Mouse (Mus musculus): ENCODE results near the gene Slc38a10.

Gene Slc38a10

DNA sequence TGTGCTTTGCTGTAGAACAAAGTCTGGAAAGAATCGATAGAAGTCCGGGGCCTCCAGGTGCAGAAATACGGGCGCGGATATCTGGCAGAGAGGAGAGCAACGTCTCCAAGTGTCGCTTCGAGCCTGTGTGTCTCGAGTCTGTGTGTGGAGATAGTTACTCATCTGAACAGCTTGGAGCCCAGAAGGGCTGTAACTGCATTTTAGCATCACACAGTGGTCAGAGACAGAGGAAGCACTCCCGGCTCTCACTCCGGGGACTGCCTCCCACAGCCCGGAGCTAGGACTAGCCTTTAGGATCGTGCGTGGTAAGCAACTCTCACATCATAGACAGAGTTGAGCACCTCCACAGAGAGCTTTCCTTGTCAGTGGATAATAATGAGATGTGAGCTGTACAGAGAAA lies 22.1 kb upstream of the Slc38a10 start:
- DNase-seq = no peak

DNA sequence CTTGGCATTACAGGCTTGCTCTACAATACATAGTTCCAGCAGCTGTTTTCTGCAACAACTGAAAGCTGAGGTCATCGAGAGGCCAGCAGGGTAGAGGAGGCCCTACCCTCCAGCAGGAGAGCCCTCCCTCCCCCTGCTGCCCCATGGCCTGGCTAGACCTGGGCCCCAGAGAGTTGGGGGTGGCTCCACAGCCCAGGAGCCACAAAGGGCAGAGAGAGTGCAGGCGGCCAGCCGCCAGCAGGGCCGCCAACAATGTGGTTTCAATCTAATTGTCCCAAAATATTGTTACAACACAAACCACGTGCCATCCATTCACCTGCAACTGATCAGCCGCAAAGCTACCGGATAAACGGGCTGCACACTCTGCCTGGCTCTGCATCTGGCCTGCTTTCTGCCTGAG lies 20.0 kb upstream of the Slc38a10 start:
- no peak for DNase-seq

DNA sequence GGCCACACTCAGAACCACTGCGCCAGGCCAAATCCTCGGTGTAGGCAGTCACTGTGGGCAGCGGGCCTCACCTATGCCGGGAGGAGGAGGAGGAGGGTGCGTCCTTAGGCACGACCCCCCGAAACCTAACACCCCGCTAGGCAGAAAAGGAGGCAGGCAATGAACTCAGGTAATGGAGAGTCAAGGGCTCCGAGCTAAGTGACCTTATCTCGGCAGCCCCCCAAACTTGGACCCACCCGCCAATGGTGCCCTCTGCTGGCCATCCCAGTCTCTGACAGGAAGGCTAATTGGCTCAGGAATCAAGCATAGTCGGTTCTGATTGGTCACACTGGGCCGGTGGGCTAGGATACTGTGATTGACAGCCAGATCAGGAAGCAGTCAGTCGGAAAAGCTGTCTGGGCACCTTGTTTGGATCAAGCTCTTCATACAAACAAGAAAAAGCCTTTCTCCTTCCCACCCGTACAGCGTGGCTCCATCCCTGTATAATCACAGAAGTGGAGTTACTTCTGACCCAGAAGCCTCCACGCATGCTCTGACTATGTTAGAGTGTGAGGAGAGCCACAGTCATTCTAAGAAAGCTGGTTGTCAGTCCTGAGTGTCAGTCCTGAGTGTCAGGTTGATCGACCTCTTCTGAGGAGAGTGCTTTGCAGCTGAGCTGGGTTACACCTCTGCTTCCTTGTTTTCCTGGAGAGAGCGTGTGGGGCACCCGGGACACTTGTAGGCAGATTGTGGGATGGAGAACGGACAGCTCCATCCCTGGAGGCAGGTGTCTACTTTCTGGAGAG lies 18.3 kb upstream of the Slc38a10 start:
- peak; percentile 70 for DNase-seq

DNA sequence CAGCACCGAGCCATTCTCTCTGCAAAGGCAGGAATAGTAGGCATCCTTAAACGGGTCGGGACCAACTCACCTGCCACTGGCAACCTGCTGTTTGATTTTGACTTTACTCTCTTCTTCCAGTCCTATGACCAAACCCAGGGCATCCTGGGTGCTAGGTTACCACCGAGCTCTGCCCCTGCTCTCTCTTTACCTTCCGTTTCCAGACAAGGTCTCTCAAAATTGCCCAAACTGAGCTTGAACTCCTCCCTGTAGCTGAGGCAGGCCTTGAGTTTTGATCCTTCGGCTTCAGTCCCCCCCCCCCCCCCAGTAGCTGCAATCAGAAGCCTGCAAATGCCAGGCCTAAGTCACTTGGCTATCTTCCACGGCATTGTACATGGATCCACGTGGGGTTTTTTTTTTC lies 17.4 kb upstream of the Slc38a10 start:
- no peak for DNase-seq

DNA sequence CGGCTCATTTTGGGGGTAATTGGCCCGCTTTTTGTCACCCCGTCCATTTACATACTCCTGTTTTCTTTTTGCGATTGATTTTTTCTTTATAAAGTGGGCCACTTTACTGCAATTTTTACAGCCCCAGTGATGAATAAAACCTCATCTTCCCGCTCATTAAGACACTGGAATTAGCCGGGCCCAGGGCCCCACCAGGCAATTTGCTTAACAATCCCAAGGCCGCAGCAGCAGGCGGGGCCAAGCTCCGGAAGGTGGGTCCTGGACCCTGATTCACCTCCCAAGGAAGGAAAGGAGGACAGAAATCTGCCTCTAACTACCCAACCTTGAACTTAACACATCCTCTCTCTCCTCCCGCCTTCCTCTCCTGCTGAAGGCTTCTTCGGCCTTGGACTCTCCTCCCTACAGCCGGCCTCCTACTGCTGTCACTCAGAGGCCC lies 16.8 kb upstream of the Slc38a10 start:
- no peak for DNase-seq

DNA sequence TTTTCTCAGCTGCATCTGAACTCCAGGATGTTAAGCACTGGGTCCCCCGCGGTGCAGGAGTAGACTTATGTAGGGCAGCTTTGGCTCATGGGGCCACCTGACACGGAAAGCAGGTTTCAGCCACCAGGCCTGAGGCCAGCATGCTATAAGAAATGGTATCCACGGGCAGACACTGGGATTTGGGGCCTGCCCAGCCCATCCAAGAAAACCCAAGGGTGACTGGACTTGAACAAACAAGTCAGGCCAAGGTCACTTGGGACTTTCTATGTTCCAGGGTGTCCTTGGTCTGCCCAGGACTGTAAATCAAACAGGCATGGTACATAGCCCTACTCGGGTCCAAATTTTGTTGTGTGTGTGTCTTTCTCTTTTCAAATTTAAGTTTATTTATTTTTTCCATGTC lies 15.9 kb upstream of the Slc38a10 start:
- DNase-seq = no peak

DNA sequence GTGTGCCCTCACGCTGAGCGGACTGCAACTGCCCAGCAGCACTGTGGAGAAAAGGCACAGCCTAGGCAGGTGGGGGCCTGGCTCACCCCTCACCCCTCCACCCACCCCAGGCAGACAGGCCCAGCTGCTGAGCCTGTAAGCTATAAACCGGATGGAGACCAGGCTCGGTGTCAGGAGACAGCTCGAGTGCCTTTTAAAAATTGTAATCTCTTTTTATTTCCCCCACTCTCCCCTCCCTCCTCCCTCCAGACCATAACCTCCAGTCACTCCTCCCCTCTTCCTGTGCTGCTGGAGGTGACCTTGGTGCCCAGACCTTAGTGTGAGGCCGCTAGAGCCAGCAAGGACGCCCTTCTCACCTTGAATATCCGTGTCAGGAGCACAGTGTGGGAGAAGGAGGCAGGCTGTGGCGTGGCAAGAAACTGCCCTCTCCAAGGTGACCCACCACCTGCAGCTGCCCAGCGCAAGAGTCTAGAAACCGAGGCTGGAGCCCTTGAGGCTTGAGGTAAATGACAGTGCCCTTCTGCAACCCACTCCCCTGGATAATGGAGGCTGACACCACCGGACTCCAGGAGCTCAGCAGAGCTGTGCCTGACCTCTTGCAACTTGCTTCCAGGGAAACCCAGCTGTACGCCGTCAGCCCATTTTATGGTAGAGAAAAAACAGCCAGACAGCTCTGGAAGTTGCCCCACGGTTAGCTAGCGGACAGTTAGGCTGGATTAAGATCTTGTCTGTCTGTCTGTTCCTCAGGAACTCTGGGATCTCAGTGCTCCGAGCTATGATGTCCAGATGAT lies 13.5 kb upstream of the Slc38a10 start:
- DNase-seq = no peak

DNA sequence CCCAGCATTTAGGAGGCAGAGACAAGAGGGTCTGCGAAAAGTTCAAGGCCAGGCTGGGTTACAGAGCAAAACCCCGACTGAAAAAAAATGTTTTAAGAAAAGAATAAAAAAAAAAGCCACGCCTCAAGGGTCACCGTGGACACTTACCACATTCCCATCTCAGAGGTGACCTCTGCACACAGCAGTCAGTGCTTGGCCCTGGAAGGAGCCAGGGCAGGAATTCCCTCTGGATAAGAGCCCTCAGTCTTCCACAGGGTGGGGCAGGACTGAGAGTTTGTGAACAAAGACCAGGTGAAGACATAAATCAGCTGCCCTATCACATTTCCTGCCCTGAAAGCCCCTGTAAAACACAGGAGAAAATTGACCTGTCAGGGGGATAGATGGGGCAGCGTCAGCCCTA lies 12.9 kb upstream of the Slc38a10 start:
- DNase-seq = no peak

DNA sequence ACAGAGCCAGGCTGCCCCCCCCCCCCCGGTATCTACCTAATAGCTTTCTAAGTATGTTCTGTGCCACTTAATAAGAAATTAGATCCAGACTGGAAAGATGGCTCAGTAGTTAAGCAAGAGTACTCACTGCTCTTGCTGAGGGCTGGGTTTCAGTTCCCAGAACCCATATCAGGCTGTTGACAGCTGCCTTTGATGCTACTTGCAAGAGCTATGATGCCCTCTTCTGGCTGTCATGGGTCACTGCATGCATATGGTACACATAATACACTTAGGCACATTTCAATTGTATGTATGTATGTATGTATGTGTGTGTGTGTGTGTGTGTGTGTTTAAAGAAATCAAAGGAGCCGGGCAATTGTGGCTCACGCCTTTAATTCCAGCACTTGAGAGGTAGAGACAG lies 12.1 kb upstream of the Slc38a10 start:
- no peak for DNase-seq

DNA sequence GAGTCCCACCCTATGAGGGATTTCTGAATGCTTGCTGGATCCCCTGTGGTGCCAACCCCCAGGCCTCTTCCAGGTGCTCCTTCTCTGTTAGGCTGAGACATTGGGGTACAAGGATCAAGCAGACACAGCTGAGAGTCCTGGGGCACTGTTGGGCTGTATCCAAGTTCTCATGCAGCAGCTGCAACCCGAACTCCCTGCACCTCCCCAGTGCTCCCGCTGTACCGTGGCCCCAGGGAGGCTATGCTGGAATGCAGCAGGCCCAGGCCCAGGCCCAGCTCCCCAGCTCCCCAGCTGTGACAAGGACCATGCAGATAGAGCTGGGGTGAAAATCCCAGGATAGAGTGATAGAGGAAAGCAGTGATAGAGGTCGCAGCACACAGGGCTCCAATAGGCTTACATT lies 10.1 kb upstream of the Slc38a10 start:
- no peak for DNase-seq

DNA sequence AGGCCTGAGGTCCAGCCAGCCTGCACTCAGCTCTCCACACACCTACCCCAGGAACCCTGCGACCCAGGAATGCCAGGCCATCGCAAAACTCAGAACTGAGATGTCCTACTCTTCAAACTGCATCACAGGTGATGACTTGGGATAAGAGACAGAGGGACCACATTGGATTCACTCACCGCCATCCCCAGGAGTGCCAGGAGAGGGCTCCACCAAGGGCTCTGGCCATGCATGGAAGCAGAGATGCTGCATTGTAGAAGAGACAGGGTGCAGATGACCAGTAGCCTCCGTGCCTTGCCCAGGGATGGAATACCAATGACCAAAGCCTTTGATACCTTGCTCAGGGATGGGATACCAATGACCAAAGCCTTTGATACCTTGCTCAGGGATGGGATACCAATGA lies 9.3 kb upstream of the Slc38a10 start:
- no peak for DNase-seq

DNA sequence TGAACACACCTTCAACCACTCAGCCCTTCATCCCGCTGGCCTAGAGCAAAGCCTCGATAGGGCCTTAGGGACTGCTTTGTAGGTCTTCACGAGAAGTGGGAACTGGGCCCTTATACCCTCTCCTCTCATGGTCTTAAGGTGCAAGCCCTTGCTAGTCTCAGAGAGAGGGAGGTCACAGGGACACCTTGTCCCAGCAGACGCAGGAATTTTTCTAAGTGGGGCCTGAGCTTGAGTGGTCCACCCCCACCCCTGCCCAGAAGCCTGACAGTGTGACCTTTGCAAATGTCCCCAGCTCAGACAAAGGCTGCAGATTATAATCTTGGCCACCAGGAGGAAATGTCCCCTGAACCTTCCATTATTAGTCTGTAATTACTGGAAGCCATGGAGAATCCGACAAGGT lies 8.5 kb upstream of the Slc38a10 start:
- no peak for DNase-seq

DNA sequence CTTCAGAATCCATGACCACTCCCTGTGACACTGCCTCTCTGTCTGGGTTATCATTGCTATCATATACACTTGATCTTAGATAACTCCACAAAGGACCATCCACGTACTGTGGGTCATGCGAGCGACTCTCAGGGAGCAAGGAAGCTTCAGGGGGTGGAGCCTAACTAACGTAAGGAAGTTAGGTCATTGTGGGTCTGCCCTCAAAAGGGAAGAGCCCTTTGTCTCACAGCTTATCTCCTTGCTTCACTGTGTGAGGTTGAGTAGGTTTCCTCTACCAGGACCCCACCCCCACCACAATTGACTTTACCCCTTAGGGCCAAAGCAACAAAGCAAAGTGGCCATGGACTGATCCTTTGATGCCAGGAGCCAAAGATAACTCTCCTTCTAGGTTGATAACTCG lies 7.7 kb upstream of the Slc38a10 start:
- no peak for DNase-seq

DNA sequence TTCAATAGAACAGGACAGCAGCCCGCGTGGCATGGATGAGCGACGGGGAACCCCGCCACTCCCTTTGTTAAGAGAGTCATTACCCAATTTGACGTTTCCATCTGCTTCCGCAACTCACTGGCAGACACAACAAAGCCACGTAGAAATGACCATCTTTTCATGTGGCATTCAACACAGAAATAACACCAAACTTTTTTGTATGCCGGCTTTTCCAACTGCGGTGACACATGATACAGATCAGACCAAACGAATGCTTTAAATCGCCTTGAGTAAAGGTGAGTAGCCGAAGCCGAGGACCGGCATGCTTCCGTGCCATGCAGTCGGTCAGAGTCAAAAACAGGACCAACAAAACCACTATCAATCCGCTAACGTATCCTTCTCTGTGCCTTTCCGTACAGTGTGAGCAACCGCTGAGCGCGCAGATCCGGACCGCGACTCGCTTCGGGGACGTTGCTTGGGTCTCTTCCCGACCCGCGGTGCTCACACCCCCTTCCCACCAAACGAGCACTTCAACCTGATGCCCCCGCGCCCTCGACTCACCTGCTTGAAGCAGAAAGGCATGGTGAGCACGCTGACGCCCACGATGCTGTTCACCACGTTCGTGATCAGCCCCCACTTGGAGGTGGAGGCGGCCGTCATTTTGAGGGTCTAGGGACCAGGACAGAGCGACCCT lies 570 bp downstream of the Slc38a10 start:
- DNase-seq = peak; percentile 47

DNA sequence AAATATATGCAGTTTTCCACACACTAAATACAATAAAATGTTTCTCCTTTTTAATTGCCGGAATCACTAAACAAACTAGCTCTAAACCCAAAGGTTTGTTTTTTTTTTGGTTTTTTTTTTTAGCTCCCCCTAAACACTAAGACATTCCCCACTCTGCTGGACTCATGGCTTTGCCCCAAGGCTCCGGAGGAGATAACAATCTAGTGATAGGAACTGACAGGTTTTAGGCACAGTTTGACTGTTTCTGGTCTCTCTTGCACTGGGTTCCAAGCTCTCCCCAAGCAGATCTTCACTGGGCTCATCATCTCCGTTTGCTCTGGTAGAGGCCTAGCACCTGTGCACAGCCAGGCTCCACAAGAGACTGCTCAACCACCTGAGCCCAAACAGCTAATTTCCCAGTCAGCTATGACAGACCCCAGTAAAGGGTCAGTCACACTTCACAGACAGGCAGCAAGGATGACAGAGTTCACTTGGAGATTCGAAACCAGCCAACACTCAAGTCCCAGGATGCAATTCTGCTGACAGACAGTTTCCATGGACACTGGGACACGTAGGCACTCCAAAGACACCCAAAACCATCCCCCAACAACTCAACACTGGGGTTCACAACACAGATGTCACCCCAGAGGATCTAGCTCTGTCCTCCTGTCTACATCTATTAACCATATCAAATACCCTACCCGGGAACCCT lies 1.5 kb downstream of the Slc38a10 start:
- DNase-seq = no peak

DNA sequence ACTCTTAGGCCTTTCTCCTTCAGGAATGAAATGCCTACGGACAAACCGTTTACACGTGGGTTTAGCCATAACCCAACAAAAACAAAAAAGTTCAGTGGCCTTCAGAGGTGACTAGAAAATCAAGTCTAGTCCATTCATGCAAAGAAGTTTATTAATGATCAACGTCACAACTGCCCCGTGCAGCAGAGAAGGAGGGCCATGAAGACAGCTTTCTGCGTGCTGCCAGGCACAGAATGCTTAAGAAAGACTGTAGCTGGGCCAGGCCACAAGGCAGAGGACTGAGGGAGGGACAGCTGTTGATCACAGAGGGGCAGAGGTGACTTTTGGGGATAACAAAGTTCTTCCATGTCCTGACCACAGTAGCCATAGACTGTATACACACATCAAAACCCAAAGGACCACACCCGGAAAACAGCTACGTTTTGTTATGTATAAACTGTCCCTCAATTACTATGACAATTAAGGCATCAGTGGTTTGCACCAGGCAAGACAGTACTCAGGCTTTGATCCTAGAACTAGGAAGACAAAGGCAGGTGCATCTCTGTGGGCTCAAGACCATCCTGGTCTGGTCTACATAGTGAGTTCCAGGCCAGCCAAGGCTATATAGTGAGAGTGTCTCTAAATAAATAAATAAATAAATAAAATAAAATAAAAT lies 2.8 kb downstream of the Slc38a10 start:
- DNase-seq = no peak

DNA sequence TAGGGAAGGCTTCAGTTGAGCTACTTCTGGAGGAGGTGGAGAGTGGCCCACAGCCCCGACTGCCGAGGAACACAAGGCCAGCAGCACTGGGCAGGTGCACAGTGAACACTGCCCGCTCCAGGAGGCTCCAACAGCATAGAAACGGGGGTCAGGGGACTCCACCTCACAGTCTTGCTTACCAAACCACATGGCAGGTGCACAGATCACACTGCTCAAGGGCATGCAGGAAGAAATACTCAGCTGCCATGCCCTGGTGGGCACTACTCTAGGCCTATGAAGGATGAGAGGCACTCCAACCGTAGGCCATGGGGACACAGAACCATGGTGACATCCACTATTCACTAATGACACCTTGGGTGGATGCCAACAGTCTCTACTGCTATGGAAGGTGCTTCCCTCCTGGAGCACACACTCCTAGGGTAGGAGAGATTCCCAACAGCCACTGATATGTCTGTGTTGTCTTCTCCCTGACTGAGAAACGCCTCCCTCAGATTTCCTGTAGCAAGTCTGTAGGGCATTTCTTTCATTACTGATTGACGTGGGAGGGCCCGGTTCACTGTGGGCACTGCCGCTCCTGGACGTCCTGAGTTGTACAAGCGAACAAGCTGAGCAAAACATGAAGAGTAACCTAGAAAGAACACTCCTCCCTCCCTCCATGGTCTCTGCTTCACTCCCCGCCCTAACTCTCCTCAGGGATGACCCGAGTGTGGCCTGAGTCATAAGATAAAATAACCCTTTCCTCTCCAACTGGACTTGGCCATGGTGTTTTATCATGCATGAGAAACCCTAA lies 7.2 kb downstream of the Slc38a10 start:
- DNase-seq = no peak

DNA sequence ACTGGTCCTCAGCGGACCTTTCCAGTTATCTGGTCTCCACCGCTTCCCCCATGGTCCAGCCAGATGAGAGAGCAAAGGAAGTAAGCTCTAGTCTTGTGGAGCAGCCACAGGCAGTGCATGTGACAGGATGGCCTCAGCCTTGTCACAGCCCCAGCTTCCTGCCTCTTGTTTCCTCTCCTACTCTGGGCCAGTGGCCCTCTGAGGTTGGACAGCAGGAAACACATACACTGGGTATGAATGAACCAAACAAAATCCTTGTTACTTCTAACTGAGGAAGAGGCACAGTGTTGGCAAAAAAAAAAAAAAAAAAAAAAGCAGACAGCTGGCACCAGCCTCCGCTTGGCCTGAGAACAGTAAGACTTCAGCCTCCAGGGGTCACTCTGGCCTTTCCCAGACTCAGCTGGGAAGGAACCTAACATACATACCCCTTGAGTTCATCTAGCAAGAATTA lies 8.5 kb downstream of the Slc38a10 start:
- DNase-seq = peak; percentile 19

DNA sequence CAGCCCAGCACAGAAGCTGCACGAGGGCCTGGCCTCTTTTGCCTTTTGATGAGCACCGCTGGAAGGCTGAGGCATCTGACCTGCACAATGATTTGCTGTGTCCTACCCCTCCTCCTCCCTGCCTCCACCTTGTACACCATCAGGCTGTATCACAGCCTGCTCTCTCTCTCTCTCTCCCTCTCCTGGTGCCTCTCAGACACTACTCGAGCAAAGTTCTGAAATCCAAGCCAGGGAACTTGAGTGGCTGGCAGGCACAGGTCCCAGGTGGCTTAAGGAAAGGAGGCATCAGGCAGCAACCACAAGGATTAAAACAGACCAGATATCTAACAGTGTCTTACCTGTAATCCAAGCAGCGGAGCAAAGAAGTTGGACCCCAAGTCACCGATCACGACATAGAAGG lies 10.9 kb downstream of the Slc38a10 start:
- no peak for DNase-seq

DNA sequence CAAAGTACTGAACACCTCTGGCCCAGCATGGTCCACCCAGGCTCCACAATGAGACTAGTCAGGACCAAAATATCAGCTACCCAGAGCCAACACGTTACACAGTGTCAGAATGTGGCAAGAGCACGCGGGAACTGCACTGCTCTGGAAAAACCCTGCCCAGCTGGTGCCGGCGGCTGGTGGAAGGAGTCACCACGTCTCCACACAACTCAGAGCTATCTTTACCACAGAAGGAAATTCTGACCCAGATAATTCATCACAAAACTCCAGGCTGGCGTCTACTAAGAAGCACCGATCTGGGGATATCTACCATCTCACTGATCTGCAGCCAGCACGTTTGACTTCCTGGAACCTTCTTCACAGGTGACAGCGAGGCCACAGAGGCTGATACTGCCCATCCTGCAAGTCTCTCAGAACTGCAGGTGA lies 11.8 kb downstream of the Slc38a10 start:
- DNase-seq = no peak

DNA sequence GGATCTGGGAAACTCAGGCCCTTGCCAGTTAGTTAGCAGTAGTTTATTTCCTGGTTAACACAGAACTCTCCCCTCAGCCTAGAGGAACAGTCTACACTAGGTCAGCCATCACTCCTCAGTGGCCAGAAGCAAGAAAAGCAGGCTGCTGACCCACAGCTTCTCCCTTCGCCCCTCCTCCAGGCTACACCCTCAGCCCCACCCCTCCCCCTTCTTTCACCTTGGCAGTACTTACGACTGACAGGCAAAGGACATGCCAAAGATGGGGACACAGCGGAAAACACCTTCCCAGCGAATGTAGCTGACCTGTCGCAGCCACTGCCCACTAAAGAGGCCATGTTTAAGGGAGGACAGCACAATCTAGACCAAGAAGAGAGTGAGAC lies 13.5 kb downstream of the Slc38a10 start:
- no peak for DNase-seq
